Mouse (Mus musculus) spleen, adult 2 months (tissue): ENCODE data around the gene Mymk.

Source experiments
- CTCF ChIP-seq: fragments of 200-500 bp; IDR thresholded peaks from 2 replicates; pipeline ENCODE4 v1.5.1; 2011; ENCODE audit warnings: mild to moderate bottlenecking, inconsistent platforms; ENCODE audit not compliant: insufficient read depth, insufficient read length, insufficient replicate concordance; ENCODE audit errors: extremely low read depth
- POLR2A ChIP-seq: fragments of 200-500 bp; IDR thresholded peaks from 2 replicates; pipeline ENCODE4 v1.6.1; 2011; ENCODE audit warnings: low read depth, low read length, inconsistent platforms

DNA sequence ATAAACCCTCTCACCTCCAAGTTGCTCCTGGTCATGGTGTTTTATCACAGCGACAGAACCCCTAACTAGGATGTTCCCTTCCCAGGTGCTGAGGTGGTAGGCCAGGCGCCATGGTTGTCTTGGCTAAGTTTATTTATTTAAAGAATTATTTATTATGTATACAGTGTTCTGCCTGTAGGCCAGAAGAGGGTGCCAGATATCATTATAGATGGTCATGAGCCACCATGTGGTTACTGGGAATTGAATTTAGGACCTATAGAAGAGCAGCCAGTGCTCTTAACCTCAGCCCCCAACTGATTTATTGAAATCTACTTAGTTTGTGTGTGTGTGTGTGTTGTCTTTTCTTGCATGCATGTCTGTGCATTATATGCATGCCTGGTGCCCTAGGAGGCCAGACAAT, 39.6 kb downstream of the Mymk start:
- TF ChIP-seq CTCF (no peak), POLR2A (no peak)
